Mouse (Mus musculus) embryonic fibroblast, embryonic 13.5 days (primary cell): Measurements from ENCODE around the gene 4933427D14Rik.

Source experiments
- CTCF ChIP-seq: IDR thresholded peaks from 2 replicates; pipeline ENCODE4 v1.5.1; 2011; ENCODE audit warnings: mild to moderate bottlenecking, control low read depth, low read length, moderate library complexity, borderline replicate concordance; ENCODE audit not compliant: insufficient read depth
- POLR2A ChIP-seq: IDR thresholded peaks from 2 replicates; pipeline ENCODE4 v1.6.1; 2011; ENCODE audit warnings: low read depth, mild to moderate bottlenecking, control low read depth, low read length, moderate library complexity

GRCm38 (mm10) chr11:72175966-72176365 lies 31.3 kb downstream of the 4933427D14Rik start:
- TF ChIP-seq POLR2A: no peak
- TF ChIP-seq CTCF: no peak
